Mouse (Mus musculus): ENCODE measurements at regions not wholly inside any gene's neighbourhood (a gene's known extent, or its start where the extent isn't known, plus 50 kb on each side); places are given as distances from the start of the nearest gene placed in this dataset.

DNA sequence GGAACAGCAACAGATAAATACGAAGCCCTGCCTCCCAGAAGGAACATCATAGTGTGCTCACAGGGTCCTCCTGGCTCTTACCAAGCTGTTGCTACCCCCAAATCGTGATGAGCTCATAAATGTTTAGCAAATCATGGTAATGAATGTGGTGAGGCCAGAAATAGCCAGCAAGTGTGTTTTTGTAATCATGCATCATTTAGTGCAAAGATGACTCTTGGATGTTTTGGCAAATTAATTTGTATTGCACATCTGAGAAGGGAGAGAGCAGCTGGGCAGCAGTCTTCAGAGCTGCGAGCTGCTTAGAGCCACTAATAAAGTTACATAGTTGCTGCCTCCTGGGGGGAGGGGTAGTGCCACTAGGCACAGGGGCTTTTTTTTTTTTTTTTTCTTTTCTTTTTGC lies 79.8 kb upstream of the 4930583I09Rik start:
- DNase-seq: no peak

DNA sequence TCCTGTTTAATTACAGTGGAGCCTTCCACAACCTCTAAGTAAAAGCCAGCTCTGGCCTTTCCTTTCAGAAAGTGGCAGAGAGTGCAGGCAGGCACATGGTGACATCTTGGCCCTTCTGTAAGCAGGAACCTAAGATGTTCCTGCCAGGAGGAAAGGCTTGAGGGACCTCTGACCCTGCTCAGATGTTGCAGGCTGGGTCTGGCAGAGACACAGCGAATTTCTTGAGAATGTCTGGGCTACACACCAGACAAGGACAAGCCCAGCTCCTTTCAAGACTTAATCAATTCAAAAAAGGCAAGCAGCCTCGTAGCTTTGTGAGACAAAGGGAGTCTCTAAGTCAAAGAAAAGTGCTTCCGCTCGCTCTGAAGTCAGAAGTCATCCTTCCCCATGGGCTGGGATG lies 79.2 kb upstream of the 4930583I09Rik start:
- DNase-seq: peak; percentile 15

DNA sequence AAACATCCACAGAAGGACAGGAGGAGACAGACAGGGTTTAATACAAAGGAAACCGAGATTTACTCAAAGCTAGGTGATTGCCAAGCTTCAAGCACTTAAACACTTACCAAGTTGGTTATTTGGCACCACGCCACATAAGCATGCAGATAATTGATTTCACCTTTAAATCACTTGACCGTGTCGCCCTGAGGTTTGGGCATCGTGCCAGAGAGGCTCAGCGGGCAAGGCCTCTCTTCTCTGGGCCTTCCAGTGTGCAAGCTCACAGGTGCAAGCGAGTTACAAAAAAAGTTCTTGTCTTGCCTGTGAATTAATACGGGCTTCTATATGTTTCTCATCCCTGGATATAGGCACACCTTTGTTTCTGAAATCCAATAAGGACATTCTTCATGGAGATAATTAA lies 78.4 kb upstream of the 4930583I09Rik start:
- peak; percentile 40 for DNase-seq

DNA sequence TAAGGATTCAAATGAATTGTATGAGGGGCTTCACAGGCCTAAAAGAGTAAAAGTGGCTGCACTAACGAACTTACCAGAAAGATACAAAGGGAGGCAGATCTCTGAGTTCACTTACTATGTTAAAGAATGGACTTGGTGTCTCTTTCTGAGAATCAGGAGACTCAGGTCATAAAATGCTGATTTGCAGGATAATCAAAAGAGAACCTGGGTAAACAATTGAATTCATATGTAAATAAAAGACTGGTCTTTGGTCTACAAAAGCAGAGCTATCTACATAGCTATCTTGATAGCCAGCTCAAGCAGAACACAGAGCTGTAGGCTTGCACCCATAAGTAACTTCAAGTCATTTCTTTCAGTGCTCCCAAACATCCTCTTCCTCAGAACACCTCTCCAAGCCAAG lies 72.8 kb upstream of the 4930583I09Rik start:
- DNase-seq: no peak

DNA sequence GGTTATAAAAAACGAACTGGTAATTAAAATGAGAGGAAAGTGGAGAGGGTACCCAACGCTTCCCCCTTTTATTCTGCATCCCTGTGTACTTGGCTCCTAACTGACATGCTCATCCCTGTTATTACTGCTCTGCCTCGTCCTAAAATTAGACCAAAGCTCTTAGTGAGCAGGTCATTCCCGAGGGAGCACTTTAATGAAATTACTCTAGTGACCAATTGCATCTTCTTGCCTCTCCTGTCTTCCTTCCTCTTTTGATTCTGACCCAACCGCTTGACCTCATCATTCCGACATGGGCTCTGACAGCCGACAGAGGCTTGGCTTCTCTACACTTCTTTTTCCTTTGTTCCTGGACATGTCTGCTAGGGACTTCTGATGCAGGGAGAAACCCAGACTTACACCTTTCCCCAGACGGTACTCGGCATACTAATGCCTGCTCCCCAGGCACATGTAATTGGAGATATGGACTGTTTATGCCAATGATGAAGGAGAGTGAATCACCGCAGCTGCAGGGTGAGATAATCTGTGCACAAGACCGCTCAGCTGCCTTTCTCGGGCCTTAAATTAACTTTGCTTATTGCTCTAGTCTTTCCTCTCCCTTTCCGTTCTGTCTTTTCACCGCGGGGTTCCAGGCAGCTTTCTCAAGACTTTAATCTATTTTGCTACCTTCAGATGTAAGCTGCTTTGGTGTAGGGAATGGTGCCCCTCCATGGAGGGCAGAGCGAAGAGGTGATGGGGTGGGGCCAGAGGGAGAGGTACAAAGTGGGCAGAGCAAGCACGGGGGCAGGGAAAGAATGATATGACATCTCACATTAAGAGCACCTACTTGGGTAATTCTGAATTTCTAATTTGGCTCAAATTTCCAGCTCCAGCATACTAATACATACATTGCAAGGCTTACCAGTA lies 66.1 kb upstream of the 4930583I09Rik start:
- no peak for DNase-seq

DNA sequence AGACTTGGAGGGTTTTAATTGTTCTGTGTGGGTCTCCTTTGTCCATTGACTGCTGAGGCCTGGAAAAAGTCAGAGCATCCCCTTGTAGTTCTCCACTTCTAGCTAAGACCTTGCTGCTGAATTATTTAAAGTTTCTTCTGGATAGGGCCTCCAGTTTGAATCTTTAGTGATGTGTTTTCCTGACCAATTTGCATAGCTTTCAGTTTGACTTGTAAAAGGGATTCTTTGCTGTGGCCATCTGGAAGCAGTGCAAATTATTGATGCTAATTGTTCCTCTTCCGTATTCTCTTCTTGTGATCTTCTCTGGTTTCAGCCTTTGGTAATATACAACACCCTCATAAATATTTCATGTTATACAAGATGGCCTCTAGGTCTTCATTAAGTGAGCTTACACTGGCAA lies 61.6 kb upstream of the 4930583I09Rik start:
- DNase-seq: no peak

DNA sequence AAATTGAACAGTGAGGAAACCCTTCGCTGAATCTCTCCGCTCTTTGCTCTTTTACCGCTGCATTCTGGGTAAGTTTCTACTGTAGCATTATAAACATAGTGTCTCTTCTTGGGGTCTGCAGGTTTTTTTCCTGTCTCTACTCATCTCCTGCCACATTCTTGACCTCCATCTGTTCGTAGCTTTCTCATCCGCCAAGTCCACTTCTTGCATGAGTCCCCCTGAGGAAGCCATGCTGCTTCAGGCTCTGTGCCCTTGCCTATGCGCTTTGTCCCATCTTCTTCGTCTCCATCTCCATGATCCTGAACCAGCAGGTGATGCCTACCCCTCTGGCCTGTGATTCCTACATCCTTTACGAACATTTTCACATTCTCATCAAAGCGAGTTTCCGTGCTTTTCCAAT lies 60.0 kb upstream of the 4930583I09Rik start:
- no peak for DNase-seq

DNA sequence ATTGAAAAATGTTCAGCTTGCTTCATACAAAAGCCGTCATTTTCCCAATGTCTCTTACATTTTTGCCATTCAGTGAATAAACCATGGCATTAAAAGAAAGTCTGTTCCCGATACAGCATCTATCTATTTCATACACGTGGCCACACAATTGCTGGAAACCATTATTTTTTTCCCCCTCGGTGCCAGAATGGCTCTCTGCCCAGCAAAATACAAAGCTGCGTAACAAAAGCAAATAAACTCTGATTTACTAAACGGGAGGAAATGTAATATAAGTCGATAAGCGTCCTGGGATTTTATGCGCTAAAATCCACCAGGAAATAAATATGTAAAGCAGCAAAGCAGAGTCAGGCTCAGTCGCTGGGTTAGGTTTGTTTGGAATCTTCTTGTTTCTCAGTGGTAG lies 59.6 kb upstream of the 4930583I09Rik start:
- DNase-seq: no peak

DNA sequence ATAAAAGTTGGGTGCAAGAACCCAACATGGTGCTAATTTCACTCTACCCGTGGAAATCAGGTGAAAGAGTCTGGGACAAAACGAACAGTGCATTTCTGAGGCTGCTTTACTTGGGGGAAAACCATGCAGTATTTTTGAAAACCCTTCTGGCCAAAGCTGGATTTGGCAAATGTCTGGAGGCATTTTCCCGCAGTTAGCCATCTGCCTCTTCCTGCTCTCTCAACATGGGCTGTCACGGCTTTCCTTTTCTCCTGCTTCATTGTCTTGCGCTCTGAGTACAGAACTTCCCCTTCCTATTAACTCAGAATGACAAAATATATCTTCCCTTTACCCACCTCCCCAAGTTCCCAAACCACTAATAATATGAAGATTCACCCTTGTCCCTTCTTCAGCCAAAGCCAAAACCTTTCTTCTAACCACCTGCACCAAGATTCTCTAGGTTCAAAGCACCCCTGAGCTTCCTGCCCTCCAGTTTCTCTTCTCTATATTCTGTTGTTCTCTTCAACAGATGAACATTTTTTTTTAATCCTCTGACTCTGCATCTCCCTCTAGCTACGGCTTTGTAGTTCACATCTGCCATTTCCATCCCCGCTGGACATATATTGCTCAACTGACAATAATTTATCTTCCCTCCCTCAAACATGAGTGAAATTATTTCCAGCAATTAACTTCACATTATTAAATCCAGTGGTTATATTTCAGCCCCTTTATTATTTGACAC lies 57.5 kb upstream of the 4930583I09Rik start:
- DNase-seq: no peak

Measured in adrenal gland, postnatal 10 days (tissue).